Mouse (Mus musculus) lung, postnatal 0 days (tissue): Measurements from ENCODE around the gene Xrcc5.

Source experiments
- CTCF ChIP-seq: IDR thresholded peaks from 2 replicates; pipeline ENCODE4 v1.5.1; 2016; ENCODE audit warnings: antibody characterized with exemption, mild to moderate bottlenecking
- EP300 ChIP-seq: IDR thresholded peaks from 2 replicates; pipeline ENCODE4 v1.6.1; 2016; ENCODE audit warnings: antibody characterized with exemption, mild to moderate bottlenecking, control low read depth

GRCm38 (mm10) chr1:72291421-72291820, 15.8 kb upstream of the Xrcc5 start:
- TF ChIP-seq CTCF (no peak), EP300 (no peak)
